Mouse (Mus musculus): ENCODE measurements around the gene St3gal5. TPM values are rescaled to one million over a fixed set of nuclear protein-coding genes. Genes with fewer than 3 reads are reported as not detected.
"Not testable (repeated sequence)": the region's sequence is repeated elsewhere in the genome, so short reads cannot be mapped to it uniquely, and the experiment has no call there.

Gene St3gal5
- total and polyA plus RNA-seq, 3 experiments = 4.0 to 21.4 (median 19.8) TPM

DNA sequence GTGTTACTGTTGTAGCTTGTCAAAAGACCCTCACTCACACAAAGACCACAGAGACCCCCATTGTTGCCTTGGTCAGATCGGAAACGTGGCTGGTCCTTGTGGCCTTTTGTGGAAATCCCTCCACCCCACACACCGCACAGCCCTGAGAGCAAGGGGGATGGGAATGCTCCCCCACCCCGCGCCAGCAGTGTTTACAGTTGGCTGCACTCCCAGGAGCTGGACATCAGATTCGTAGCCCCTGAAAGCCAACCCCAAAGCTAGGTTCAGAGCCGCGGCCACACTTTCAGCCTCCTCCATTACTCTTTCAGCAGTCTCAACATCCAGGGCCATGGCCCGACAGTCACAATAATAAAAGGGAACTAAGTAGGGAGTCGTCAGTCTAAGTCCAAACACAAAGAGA, 36.7 kb upstream of the St3gal5 start:
- H3K27ac ChIP-seq (ENCODE audit: insufficient read depth, low read depth); H3K79me2 ChIP-seq (replicated peaks; ENCODE audit: control insufficient read depth, extremely low read depth, insufficient read depth, poor library complexity, severe bottlenecking); H3K36me3 ChIP-seq (replicated peaks in 1 of 2; ENCODE audit: control insufficient read depth in 1 of 2, insufficient read depth in 1 of 2, low read length in 1 of 2); H3K27me3 ChIP-seq (replicated peaks); H3K9me3 ChIP-seq (replicated peaks; ENCODE audit: low read length); dilution Hi-C loops (cut with MboI; ENCODE audit: extremely low pct_ligation_motif_present, extremely low pct_unique_long_range_greater_than_20kb, low sequenced_read_pairs); DNase-seq (ENCODE audit: extremely low read depth); H3K4me3 ChIP-seq (replicated peaks in 1 of 3; ENCODE audit: low read depth in 2 of 3, low read length in 2 of 3, poor library complexity in 1 of 3); H3K4me1 ChIP-seq (ENCODE audit: control insufficient read depth in 1 of 2, insufficient read depth in 2 of 2); H3K9ac ChIP-seq (ENCODE audit: insufficient read depth, low read depth); in situ Hi-C loops (cut with MboI; ENCODE audit: low pct_ligation_motif_present, low pct_unique_long_range_greater_than_20kb, low sequenced_read_pairs); H3K4me2 ChIP-seq (ENCODE audit: insufficient read depth, low read depth, poor library complexity, severe bottlenecking): not testable (repeated sequence)

DNA sequence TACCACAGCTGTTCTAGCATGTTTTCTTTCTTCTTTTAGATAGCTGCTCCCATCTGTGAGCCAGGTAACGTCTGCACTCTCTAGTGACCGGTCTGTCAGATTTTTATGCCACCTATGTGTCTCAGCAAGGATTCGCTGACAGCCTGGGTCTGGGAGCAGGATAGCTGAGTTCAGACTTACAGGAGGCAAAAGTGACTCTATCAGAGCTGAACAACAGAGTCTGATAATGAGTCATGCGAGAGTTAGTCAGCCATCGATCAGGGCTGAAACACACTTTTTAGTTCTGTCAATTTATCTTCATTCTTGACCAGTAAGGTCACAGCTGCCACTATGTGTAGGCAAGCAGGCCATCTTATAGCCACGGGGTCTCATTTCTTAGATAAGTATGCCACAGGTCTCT, 33.7 kb upstream of the St3gal5 start:
- TF ChIP-seq CTCF (conservative IDR thresholded peaks at IDR 0.05 in 1 of 2, IDR thresholded peaks at IDR 0.05 in 1 of 2; ENCODE audit: low read depth in 2 of 2, low read length in 2 of 2) = no peak
- TF ChIP-seq POLR2A (IDR thresholded peaks at IDR 0.05; ENCODE audit: low read depth, low read length) = no peak
- no peak for TF ChIP-seq SIN3A (IDR thresholded peaks at IDR 0.05; ENCODE audit: low read length)
- TF ChIP-seq RAD21 (IDR thresholded peaks at IDR 0.05; ENCODE audit: low read depth, low read length) = no peak
- no peak for TF ChIP-seq ZMIZ1 (IDR thresholded peaks at IDR 0.05; ENCODE audit: low read depth, low read length)
- TF ChIP-seq TBP (conservative IDR thresholded peaks at IDR 0.05; ENCODE audit: low read depth, low read length) = no peak
- no peak for TF ChIP-seq E2F4 (IDR thresholded peaks at IDR 0.05; ENCODE audit: insufficient replicate concordance, low read depth, low read length)
- TF ChIP-seq EP300 (IDR thresholded peaks at IDR 0.05; ENCODE audit: low read length) = no peak
- no peak for TF ChIP-seq ELF1 (IDR thresholded peaks at IDR 0.05; ENCODE audit: low read depth, low read length)
- no peak for TF ChIP-seq CHD1 (IDR thresholded peaks at IDR 0.05; ENCODE audit: low read depth, low read length)
- TF ChIP-seq JUND (conservative IDR thresholded peaks at IDR 0.05; ENCODE audit: low read depth, low read length) = no peak
- TF ChIP-seq USF1 (IDR thresholded peaks at IDR 0.05; ENCODE audit: low read depth, low read length) = no peak
- TF ChIP-seq HCFC1 (IDR thresholded peaks at IDR 0.05; ENCODE audit: low read depth, low read length) = no peak
- no peak for TF ChIP-seq MAX (IDR thresholded peaks at IDR 0.05; ENCODE audit: low read length)
- TF ChIP-seq SMC3 (IDR thresholded peaks at IDR 0.05; ENCODE audit: low read depth, low read length) = no peak
- TF ChIP-seq GABPA (IDR thresholded peaks at IDR 0.05; ENCODE audit: insufficient replicate concordance, low read depth, low read length) = no peak
- Histone ChIP-seq H3K9ac (ENCODE audit: insufficient read depth, low read depth) (no peak overlapping the region), H3K4me2 (ENCODE audit: insufficient read depth, low read depth, poor library complexity, severe bottlenecking) (no peak overlapping the region), H3K4me1 (ENCODE audit: control insufficient read depth in 1 of 2, insufficient read depth in 2 of 2) (peaks cover 0 to 6% of the 10 kb centered on the region in 2 experiments; a peak in 2 of 4 replicates), H3K27ac (ENCODE audit: insufficient read depth, low read depth) (no peak overlapping the region), H3K36me3 (replicated peaks in 1 of 2; ENCODE audit: control insufficient read depth in 1 of 2, insufficient read depth in 1 of 2, low read length in 1 of 2) (no peaks in the 10 kb centered on the region), H3K9me3 (replicated peaks; ENCODE audit: low read length) (no peaks in the 10 kb centered on the region), H3K27me3 (replicated peaks) (no peaks in the 10 kb centered on the region), H3K4me3 (replicated peaks in 1 of 3; ENCODE audit: low read depth in 2 of 3, low read length in 2 of 3, poor library complexity in 1 of 3) (no peak overlapping the region), H3K79me2 (replicated peaks; ENCODE audit: control insufficient read depth, extremely low read depth, insufficient read depth, poor library complexity, severe bottlenecking) (no peaks in the 10 kb centered on the region)
- in situ Hi-C loops (cut with MboI; ENCODE audit: low pct_ligation_motif_present, low pct_unique_long_range_greater_than_20kb, low sequenced_read_pairs) = no loop called here
- no peak for DNase-seq (ENCODE audit: extremely low read depth)
- dilution Hi-C loops (cut with MboI; ENCODE audit: extremely low pct_ligation_motif_present, extremely low pct_unique_long_range_greater_than_20kb, low sequenced_read_pairs) = no loop called here

DNA sequence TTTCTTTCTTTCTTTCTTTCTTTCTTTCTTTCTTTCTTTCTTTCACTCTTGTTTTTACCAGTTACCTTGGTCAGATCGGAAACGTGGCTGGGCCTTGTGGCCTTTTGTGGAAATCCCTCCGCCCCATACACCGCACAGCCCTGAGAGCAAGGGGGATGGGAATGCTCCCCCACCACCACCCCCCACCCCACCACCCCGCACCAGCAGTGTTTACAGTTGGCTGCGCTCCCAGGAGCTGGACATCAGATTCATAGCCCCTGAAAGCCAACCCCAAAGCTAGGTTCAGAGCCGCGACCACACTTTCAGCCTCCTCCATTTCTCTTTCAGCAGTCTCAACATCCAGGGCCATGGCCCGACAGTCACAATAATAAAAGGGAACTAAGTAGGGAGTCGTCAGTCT, 31.4 kb upstream of the St3gal5 start:
- DNase-seq (ENCODE audit: extremely low read depth) = no peak
- H3K27ac ChIP-seq (ENCODE audit: insufficient read depth, low read depth) = no peak overlapping the region
- H3K9ac ChIP-seq (ENCODE audit: insufficient read depth, low read depth) = no peak overlapping the region
- no peak overlapping the region for H3K4me3 ChIP-seq (replicated peaks in 1 of 3; ENCODE audit: low read depth in 2 of 3, low read length in 2 of 3, poor library complexity in 1 of 3)
- dilution Hi-C loops (cut with MboI; ENCODE audit: extremely low pct_ligation_motif_present, extremely low pct_unique_long_range_greater_than_20kb, low sequenced_read_pairs) = no loop called here
- H3K36me3 ChIP-seq (replicated peaks in 1 of 2; ENCODE audit: control insufficient read depth in 1 of 2, insufficient read depth in 1 of 2, low read length in 1 of 2) = no peaks in the 10 kb centered on the region
- no peaks in the 10 kb centered on the region for H3K4me1 ChIP-seq (ENCODE audit: control insufficient read depth in 1 of 2, insufficient read depth in 2 of 2)
- H3K9me3 ChIP-seq (replicated peaks; ENCODE audit: low read length) = no peaks in the 10 kb centered on the region
- no peaks in the 10 kb centered on the region for H3K27me3 ChIP-seq (replicated peaks)
- no peaks in the 10 kb centered on the region for H3K79me2 ChIP-seq (replicated peaks; ENCODE audit: control insufficient read depth, extremely low read depth, insufficient read depth, poor library complexity, severe bottlenecking)
- TF ChIP-seq ELF1 (IDR thresholded peaks at IDR 0.05; ENCODE audit: low read depth, low read length) (no peak), GABPA (IDR thresholded peaks at IDR 0.05; ENCODE audit: insufficient replicate concordance, low read depth, low read length) (no peak), MXI1 (IDR thresholded peaks at IDR 0.05; ENCODE audit: low read depth, low read length) (no peak), ETS1 (conservative IDR thresholded peaks at IDR 0.05; ENCODE audit: low read depth, low read length) (no peak), MEF2A (IDR thresholded peaks at IDR 0.05; ENCODE audit: borderline replicate concordance, low read depth, low read length) (no peak), MAZ (IDR thresholded peaks at IDR 0.05; ENCODE audit: low read depth, low read length) (no peak)
- no peak overlapping the region for H3K4me2 ChIP-seq (ENCODE audit: insufficient read depth, low read depth, poor library complexity, severe bottlenecking)
- in situ Hi-C loops (cut with MboI; ENCODE audit: low pct_ligation_motif_present, low pct_unique_long_range_greater_than_20kb, low sequenced_read_pairs) = no loop called here
